Mouse (Mus musculus) midbrain, embryonic 15.5 days (tissue): ENCODE results near the gene Ebf3. TPM values are rescaled to one million over a fixed set of nuclear protein-coding genes. Genes with fewer than 3 reads are reported as not detected.

Source experiments
- ATAC-seq: fragments of 200-750 bp; cut with Nextera tagmentation; replicated peaks from 2 replicates; pipeline ENCODE4 v1.8.0; 2017; ENCODE audit warnings: moderate TSS enrichment
- H3K27ac ChIP-seq: fragments of 300-500 bp; sonication (generic); 2 replicates; pipeline ENCODE4 v1.5.1; 2015; ENCODE audit warnings: mild to moderate bottlenecking, inconsistent platforms
- H3K27me3 ChIP-seq: fragments of 300-500 bp; sonication (generic); replicated peaks from 2 replicates; pipeline ENCODE4 v1.6.1; 2015; ENCODE audit warnings: inconsistent platforms
- H3K36me3 ChIP-seq: fragments of 300-500 bp; sonication (generic); replicated peaks from 2 replicates; pipeline ENCODE4 v1.6.1; 2015; ENCODE audit warnings: inconsistent platforms
- H3K4me1 ChIP-seq: fragments of 300-500 bp; sonication (generic); 2 replicates; pipeline ENCODE4 v1.6.1; 2015; ENCODE audit warnings: inconsistent platforms
- H3K4me2 ChIP-seq: fragments of 300-500 bp; sonication (generic); 2 replicates; pipeline ENCODE4 v1.6.1; 2015; ENCODE audit warnings: inconsistent platforms, mild to moderate bottlenecking, moderate library complexity
- H3K4me3 ChIP-seq: fragments of 300-500 bp; sonication (generic); 2 replicates; pipeline ENCODE4 v1.5.1; 2015; ENCODE audit warnings: mild to moderate bottlenecking, inconsistent platforms
- H3K9ac ChIP-seq: fragments of 300-500 bp; sonication (generic); 2 replicates; pipeline ENCODE4 v1.6.1; 2015; ENCODE audit warnings: mild to moderate bottlenecking, inconsistent platforms
- H3K9me3 ChIP-seq: fragments of 300-500 bp; sonication (generic); 2 replicates; pipeline ENCODE4 v1.6.1; 2016; ENCODE audit warnings: inconsistent platforms
- WGBS: fragments of 180-500 bp; shearing (Covaris S2); methylation state at CpG from one replicate; pipeline ENCODE4 v1.1.7; 2015; ENCODE audit warnings: mixed read lengths; 5-methylcytosine and 5-hydroxymethylcytosine counted together
- polyA plus RNA-seq: library from polyadenylated mRNA; unstranded; fragments of >200 nt; fragmentation: Nextera tagmentation; extraction: Ambion mirVana; gene quantifications from 2 replicates; pipeline ENCODE4 v1.2.1, GENCODE M21; 2015

Ebf3 gene
- polyA plus RNA-seq, 1 experiment from 2014 or later: 14.6 TPM

- Histone ChIP-seq H3K27me3 (0 out of 2 replicates have a peak, but pooled peaks cover 4% of the 10 kb centered on the region), H3K4me3 (no peak overlapping the region), H3K36me3 (no peaks in the 10 kb centered on the region), H3K4me2 (peak overlapping the region; percentile 49), H3K9ac (no peak overlapping the region), H3K4me1 (peaks cover 72% of the 10 kb centered on the region), H3K9me3 (no peaks in the 10 kb centered on the region), H3K27ac (peak overlapping the region; percentile 69; the same call in 1 of the 2 replicates)
- 50% methylated on average over 11 of the region's 11 CpGs for WGBS
- no peak for ATAC-seq
Measured at GRCm38 (mm10) chr7:137300169-137300568, 14.1 kb downstream of the Ebf3 start.

GRCm38 (mm10) chr7:137297594-137298381, 16.5 kb downstream of the Ebf3 start:
- Histone ChIP-seq H3K9ac (no peak overlapping the region), H3K4me1 (peaks cover 68% of the 10 kb centered on the region), H3K27me3 (0 out of 2 replicates have a peak, but pooled peaks cover 4% of the 10 kb centered on the region), H3K4me2 (peak overlapping the region; percentile 2; the same call in 1 of the 2 replicates), H3K36me3 (no peaks in the 10 kb centered on the region), H3K9me3 (no peaks in the 10 kb centered on the region), H3K4me3 (no peak overlapping the region), H3K27ac (peak overlapping the region; percentile 50)
- ATAC-seq: no peak
- WGBS: 72% methylated on average over 24 of the region's 24 CpGs

DNA sequence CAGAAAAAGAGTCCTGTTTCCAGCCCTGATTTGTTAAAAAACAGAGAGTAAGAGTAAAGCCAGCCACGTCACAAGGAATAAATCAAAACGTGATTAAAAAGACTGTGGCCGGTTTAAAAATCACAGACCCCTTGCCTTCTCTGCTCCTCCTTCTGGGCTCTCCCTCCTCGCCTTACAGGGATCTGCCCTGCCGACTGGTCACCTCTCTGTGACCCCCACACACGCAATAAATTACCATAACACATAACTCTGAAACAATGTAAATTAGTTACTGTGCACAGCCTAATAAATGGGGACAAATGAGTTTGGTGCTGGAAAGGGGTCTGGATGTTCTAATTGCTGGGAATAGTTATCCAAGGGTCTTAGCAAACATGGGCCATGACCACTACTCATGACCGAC, 17.1 kb downstream of the Ebf3 start:
- peak overlapping the region; percentile 49 for H3K27ac ChIP-seq
- H3K9ac ChIP-seq: no peak overlapping the region
- H3K36me3 ChIP-seq: no peaks in the 10 kb centered on the region
- 0 out of 2 replicates have a peak, but pooled peaks cover 4% of the 10 kb centered on the region for H3K27me3 ChIP-seq
- H3K4me2 ChIP-seq: 0 out of 2 replicates have a peak overlapping the region, but pooled peaks have one; percentile 9
- H3K4me3 ChIP-seq: no peak overlapping the region
- no peaks in the 10 kb centered on the region for H3K9me3 ChIP-seq
- peaks cover 62% of the 10 kb centered on the region for H3K4me1 ChIP-seq
- WGBS: 52% methylated on average over 7 of the region's 7 CpGs
- ATAC-seq: no peak

GRCm38 (mm10) chr7:137295612-137296011, 18.6 kb downstream of the Ebf3 start:
- H3K9ac ChIP-seq: no peak overlapping the region
- H3K4me2 ChIP-seq: no peak overlapping the region
- 0 out of 2 replicates have a peak, but pooled peaks cover 4% of the 10 kb centered on the region for H3K27me3 ChIP-seq
- H3K4me1 ChIP-seq: peaks cover 48% of the 10 kb centered on the region
- 55% methylated on average over 7 of the region's 7 CpGs for WGBS
- 0 out of 2 replicates have a peak overlapping the region, but pooled peaks have one; percentile 49 for H3K27ac ChIP-seq
- no peak overlapping the region for H3K4me3 ChIP-seq
- no peaks in the 10 kb centered on the region for H3K9me3 ChIP-seq
- no peaks in the 10 kb centered on the region for H3K36me3 ChIP-seq
- ATAC-seq: no peak

- Histone ChIP-seq H3K27me3 (0 out of 2 replicates have a peak, but pooled peaks cover 4% of the 10 kb centered on the region), H3K4me3 (no peak overlapping the region), H3K4me1 (peaks cover 47% of the 10 kb centered on the region), H3K36me3 (no peaks in the 10 kb centered on the region), H3K27ac (no peak overlapping the region), H3K9me3 (no peaks in the 10 kb centered on the region), H3K4me2 (no peak overlapping the region), H3K9ac (no peak overlapping the region)
- 41% methylated on average over 7 of the region's 7 CpGs for WGBS
- ATAC-seq: no peak
Measured at GRCm38 (mm10) chr7:137294446-137294845, 19.8 kb downstream of the Ebf3 start.

DNA sequence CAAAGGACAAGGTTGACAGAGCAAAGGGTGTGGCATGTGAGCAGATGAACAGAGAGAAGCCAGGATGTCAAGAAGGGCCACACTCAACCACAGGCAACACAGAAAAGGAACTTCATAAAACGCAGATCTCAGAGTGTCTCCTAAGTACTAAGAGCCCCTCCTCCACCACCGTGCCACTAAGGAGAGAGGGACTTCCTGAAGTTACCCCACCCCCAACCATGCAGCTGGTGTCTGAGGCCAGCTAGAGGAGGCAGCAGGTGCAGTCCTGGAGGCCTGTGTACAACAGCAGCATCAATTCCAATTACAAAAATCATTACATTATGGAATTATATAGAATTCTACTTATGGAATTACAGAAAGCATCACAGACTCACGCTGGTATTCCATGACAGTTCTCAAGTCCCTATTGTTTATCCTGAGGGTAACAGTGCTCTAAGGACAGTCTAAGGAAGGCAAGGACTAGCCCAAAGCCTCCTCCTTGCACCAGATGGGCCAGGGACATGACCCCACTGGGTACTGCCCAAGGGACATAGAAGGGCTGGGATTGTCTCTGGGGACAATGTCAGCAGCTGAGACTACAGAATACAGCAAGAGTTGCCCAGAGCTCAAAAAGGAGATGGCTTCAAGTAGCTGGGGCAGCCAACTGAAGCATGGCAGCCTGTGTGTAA, 24.8 kb downstream of the Ebf3 start:
- no peak overlapping the region for H3K9ac ChIP-seq
- H3K4me2 ChIP-seq: no peak overlapping the region
- ATAC-seq: no peak
- H3K27me3 ChIP-seq: no peaks in the 10 kb centered on the region
- H3K9me3 ChIP-seq: no peaks in the 10 kb centered on the region
- WGBS: 38% methylated on average over 3 of the region's 3 CpGs
- H3K4me3 ChIP-seq: no peak overlapping the region
- H3K27ac ChIP-seq: peak overlapping the region; percentile 22; the same call in 1 of the 2 replicates
- no peaks in the 10 kb centered on the region for H3K36me3 ChIP-seq
- H3K4me1 ChIP-seq: peaks cover 34% of the 10 kb centered on the region

DNA sequence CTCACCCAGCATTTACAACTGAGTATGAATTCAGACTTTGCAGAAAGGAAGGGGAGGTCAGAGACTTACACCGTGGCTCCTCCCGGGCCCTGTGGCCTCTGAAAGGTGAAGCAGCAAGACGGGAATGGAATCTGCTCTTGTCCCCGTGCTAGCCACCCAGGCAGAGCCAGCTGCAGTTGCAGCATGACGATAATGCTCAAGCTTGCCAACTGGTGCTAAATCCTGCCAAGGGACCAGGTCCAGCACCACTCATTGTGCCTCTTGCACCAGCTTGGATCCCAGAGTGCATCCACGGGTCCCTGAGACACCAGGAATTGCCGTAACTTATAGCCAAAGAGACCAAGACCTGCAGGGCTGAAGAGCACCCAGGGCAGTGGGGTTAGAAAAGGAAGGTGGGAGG, 36.1 kb downstream of the Ebf3 start:
- H3K4me3 ChIP-seq: no peak overlapping the region
- H3K4me2 ChIP-seq: no peak overlapping the region
- no peak overlapping the region for H3K27ac ChIP-seq
- no peaks in the 10 kb centered on the region for H3K27me3 ChIP-seq
- no peak for ATAC-seq
- peaks cover 23% of the 10 kb centered on the region for H3K4me1 ChIP-seq
- WGBS: 81% methylated on average over 7 of the region's 7 CpGs
- H3K9me3 ChIP-seq: no peaks in the 10 kb centered on the region
- no peaks in the 10 kb centered on the region for H3K36me3 ChIP-seq
- H3K9ac ChIP-seq: no peak overlapping the region

- Histone ChIP-seq H3K9ac (no peak overlapping the region), H3K9me3 (no peaks in the 10 kb centered on the region), H3K4me1 (peaks cover 27% of the 10 kb centered on the region), H3K4me2 (no peak overlapping the region), H3K27me3 (no peaks in the 10 kb centered on the region), H3K27ac (no peak overlapping the region), H3K4me3 (no peak overlapping the region), H3K36me3 (no peaks in the 10 kb centered on the region)
- no peak for ATAC-seq
- 75% methylated on average over 5 of the region's 5 CpGs for WGBS
Measured at GRCm38 (mm10) chr7:137277713-137278112, 36.5 kb downstream of the Ebf3 start.

GRCm38 (mm10) chr7:137272252-137272651, 42.0 kb downstream of the Ebf3 start:
- no peak overlapping the region for H3K9ac ChIP-seq
- 65% methylated on average over 10 of the region's 10 CpGs for WGBS
- H3K4me1 ChIP-seq: peaks cover 62% of the 10 kb centered on the region
- ATAC-seq: no peak
- no peak overlapping the region for H3K27ac ChIP-seq
- H3K36me3 ChIP-seq: no peaks in the 10 kb centered on the region
- no peaks in the 10 kb centered on the region for H3K27me3 ChIP-seq
- no peak overlapping the region for H3K4me3 ChIP-seq
- H3K9me3 ChIP-seq: no peaks in the 10 kb centered on the region
- no peak overlapping the region for H3K4me2 ChIP-seq

GRCm38 (mm10) chr7:137268452-137269155, 45.6 kb downstream of the Ebf3 start:
- peaks cover 83% of the 10 kb centered on the region for H3K4me1 ChIP-seq
- H3K27me3 ChIP-seq: no peaks in the 10 kb centered on the region
- H3K27ac ChIP-seq: no peak overlapping the region
- no peaks in the 10 kb centered on the region for H3K36me3 ChIP-seq
- no peaks in the 10 kb centered on the region for H3K9me3 ChIP-seq
- H3K9ac ChIP-seq: no peak overlapping the region
- ATAC-seq: no peak
- H3K4me2 ChIP-seq: no peak overlapping the region
- no peak overlapping the region for H3K4me3 ChIP-seq
- WGBS: 72% methylated on average over 8 of the region's 8 CpGs

GRCm38 (mm10) chr7:137267441-137267840, 46.8 kb downstream of the Ebf3 start:
- ATAC-seq: no peak
- no peaks in the 10 kb centered on the region for H3K9me3 ChIP-seq
- WGBS: 63% methylated on average over 9 of the region's 9 CpGs
- H3K9ac ChIP-seq: no peak overlapping the region
- peak overlapping the region; percentile 11; the same call in 1 of the 2 replicates for H3K4me2 ChIP-seq
- no peaks in the 10 kb centered on the region for H3K36me3 ChIP-seq
- H3K27ac ChIP-seq: peak overlapping the region; percentile 18; the same call in 1 of the 2 replicates
- H3K4me1 ChIP-seq: peaks cover 84% of the 10 kb centered on the region
- H3K4me3 ChIP-seq: no peak overlapping the region
- H3K27me3 ChIP-seq: no peaks in the 10 kb centered on the region

- ATAC-seq: peak; percentile 55; the same call in 1 of the 2 replicates
- 0 out of 2 replicates have a peak overlapping the region, but pooled peaks have one; percentile 51 for H3K27ac ChIP-seq
- no peaks in the 10 kb centered on the region for H3K27me3 ChIP-seq
- peak overlapping the region; percentile 43 for H3K4me2 ChIP-seq
- H3K9ac ChIP-seq: 0 out of 2 replicates have a peak overlapping the region, but pooled peaks have one; percentile 31
- H3K4me3 ChIP-seq: peak overlapping the region; percentile 18; the same call in 1 of the 2 replicates
- no peaks in the 10 kb centered on the region for H3K9me3 ChIP-seq
- H3K36me3 ChIP-seq: no peaks in the 10 kb centered on the region
- 12% methylated on average over 17 of the region's 17 CpGs for WGBS
- peaks cover 78% of the 10 kb centered on the region for H3K4me1 ChIP-seq
Measured at GRCm38 (mm10) chr7:137266575-137266974, 47.7 kb downstream of the Ebf3 start.
